Mouse (Mus musculus): ENCODE measurements around the gene Cd300lf.

Cd300lf gene

GRCm38 (mm10) chr11:115071631-115072294 is 62.0 kb downstream of the Cd300lf start:
- DNase-seq, result no peak

- no peak for DNase-seq
Measured at GRCm38 (mm10) chr11:115071015-115071551, 62.7 kb downstream of the Cd300lf start.

GRCm38 (mm10) chr11:115066768-115067167 is 67.0 kb downstream of the Cd300lf start:
- DNase-seq, result no peak
